Mouse (Mus musculus) cortical plate, adult 2 months (tissue): ENCODE results near the gene Rasgrf2.

Experiments used
- CTCF ChIP-seq: fragments of 200-500 bp; IDR thresholded peaks from 2 replicates; pipeline ENCODE4 v1.5.1; 2011; ENCODE audit warnings: mild to moderate bottlenecking, control low read depth, low read length; ENCODE audit not compliant: insufficient read depth; ENCODE audit errors: extremely low read depth
- POLR2A ChIP-seq: fragments of 200-500 bp; IDR thresholded peaks from 2 replicates; pipeline ENCODE4 v1.6.1; 2011; ENCODE audit warnings: mild to moderate bottlenecking, low read length, control low read depth; ENCODE audit not compliant: insufficient read depth; ENCODE audit errors: extremely low read depth

DNA sequence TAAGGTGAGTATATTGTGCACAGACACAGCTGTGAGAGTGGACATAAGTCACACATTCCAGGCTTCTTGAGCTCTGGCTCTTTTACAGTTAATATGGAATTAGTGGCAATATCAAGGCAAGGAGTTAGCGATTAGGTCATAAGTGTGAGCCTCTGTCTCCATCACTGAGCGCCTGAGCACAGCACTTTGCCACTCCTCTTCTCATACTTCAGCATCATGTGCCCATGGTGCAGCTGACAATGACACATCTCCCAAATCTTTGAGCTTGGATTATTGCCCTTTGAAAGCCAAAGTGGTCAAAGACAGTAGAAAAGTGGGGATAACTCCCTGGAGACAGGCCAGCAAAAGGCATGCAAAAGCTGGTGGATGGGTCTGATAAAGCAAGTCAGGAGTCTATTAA, 175.8 kb downstream of the Rasgrf2 start:
- TF ChIP-seq POLR2A (no peak), CTCF (no peak)
